Mouse (Mus musculus) common myeloid progenitor, adult 5-6 weeks (primary cell): Measurements from ENCODE around the gene Fam118a. TPM values are rescaled to one million over a fixed set of nuclear protein-coding genes. Genes with fewer than 3 reads are reported as not detected.
A peak's percentile ranks its signal among the peaks of the same experiment; 100 is the strongest.

ENCODE experiments used
- ATAC-seq: replicated peaks from 2 replicates; pipeline ENCODE4 v1.8.0; 2016; ENCODE audit warnings: low read depth, mild to moderate bottlenecking, moderate TSS enrichment, inconsistent platforms; ENCODE audit not compliant: poor library complexity, severe bottlenecking
- total RNA-seq: library from RNA; stranded (forward); fragments of 200-1000, 187-1606 nt; gene quantifications from 2 replicates; pipeline ENCODE4 v1.2.3, GENCODE M21; 2017

Gene Fam118a
- total RNA-seq, 1 experiment from 2014 or later = 9.0 TPM

- no peak for ATAC-seq
Observed at GRCm38 (mm10) chr15:85054098-85054497, 25.4 kb downstream of the Fam118a start.

GRCm38 (mm10) chr15:85055186-85055585 lies 26.4 kb downstream of the Fam118a start:
- ATAC-seq = no peak

GRCm38 (mm10) chr15:85063421-85063820 lies 34.7 kb downstream of the Fam118a start:
- no peak for ATAC-seq

- peak; percentile 62; the same call in 1 of the 2 replicates for ATAC-seq
Observed at GRCm38 (mm10) chr15:85070561-85070960, 41.8 kb downstream of the Fam118a start.

GRCm38 (mm10) chr15:85072651-85073050 lies 43.9 kb downstream of the Fam118a start:
- no peak for ATAC-seq

GRCm38 (mm10) chr15:85085641-85086040 lies 56.9 kb downstream of the Fam118a start:
- no peak for ATAC-seq

Other genes starting within 250 kb of the Fam118a start
- 5.3 TPM in 1 of 2 replicates, not detected in the other for gene Phf21b, start 172.9 kb upstream of the Fam118a start, total RNA-seq
- gene Gm29666, start 108.9 kb upstream of the Fam118a start, total RNA-seq = 0.27 and 0.53 TPM in 2 replicates
- gene Nup50, start 105.5 kb upstream of the Fam118a start, total RNA-seq = 85.2 and 98.3 TPM in 2 replicates
- gene 5031439G07Rik, start 40.4 kb upstream of the Fam118a start, total RNA-seq = 8.3 and 13.3 TPM in 2 replicates
- not detected in 2 replicates for gene Upk3a, start 11.8 kb upstream of the Fam118a start, total RNA-seq
- 0.82 TPM in 1 of 2 replicates, not detected in the other for gene Smc1b, start 103.0 kb downstream of the Fam118a start, total RNA-seq
- not detected in 2 replicates for gene Ribc2, start 103.1 kb downstream of the Fam118a start, total RNA-seq
- 0.14 TPM in 1 of 2 replicates, not detected in the other for gene Fbln1, start 177.0 kb downstream of the Fam118a start, total RNA-seq